20 mouse cellular contexts compared by ENCODE assay signal in genomic region chr1:191261861-191262260, GRCm38 (mm10). TPM values are rescaled to one million over a fixed set of nuclear protein-coding genes. Genes with fewer than 3 reads are reported as not detected.
A peak's percentile ranks its signal among the peaks of the same experiment; 100 is the strongest.
DNase-seq lines count a peak whose midpoint lies in the region; ATAC-seq lines count a peak whose summit lies in the region.
"Had no signal": no experiment of that assay in that cellular context is flagged by ENCODE, and none has a peak within 500 bp of the region (broad histone marks: within the 10 kb centered on the region; RNA-seq: fewer than 3 reads in every experiment).

No protein-coding gene starts in this region.

- H3K4me1 ChIP-seq in forebrain, embryonic 10.5 days: peaks cover 46% of the 10 kb centered on the region
- H3K4me1 ChIP-seq in forebrain, embryonic 15.5 days: no peaks in the 10 kb centered on the region
- peaks cover 29% of the 10 kb centered on the region for H3K4me1 ChIP-seq in midbrain, embryonic 10.5 days
- no peaks in the 10 kb centered on the region for H3K4me1 ChIP-seq in midbrain, embryonic 14.5 days (ENCODE audit: control insufficient read depth, insufficient read depth, low read length)

- no peak for ATAC-seq in forebrain, embryonic 15.5 days (replicated peaks)
- ATAC-seq in midbrain, embryonic 14.5 days (ENCODE audit: low FRiP score, low TSS enrichment): no peak
- no peak for ATAC-seq in monocyte, adult 5-6 weeks (replicated peaks; ENCODE audit: insufficient number of reproducible peaks, low FRiP score, low TSS enrichment, poor library complexity, severe bottlenecking)
- ATAC-seq: Patski had no signal

- H3K9me3 ChIP-seq in forebrain, embryonic 10.5 days: no peaks in the 10 kb centered on the region
- H3K9me3 ChIP-seq in forebrain, embryonic 15.5 days: no peaks in the 10 kb centered on the region
- H3K9me3 ChIP-seq in midbrain, embryonic 10.5 days (replicated peaks): no peaks in the 10 kb centered on the region
- no peaks in the 10 kb centered on the region for H3K9me3 ChIP-seq in midbrain, embryonic 14.5 days (ENCODE audit: control insufficient read depth, low read length)
- H3K9me3 ChIP-seq: embryonic facial prominence, embryonic 13.5 days; heart, embryonic 15.5 days had no signal

- H3K27me3 ChIP-seq in forebrain, embryonic 10.5 days (ENCODE audit: poor library complexity, severe bottlenecking): peaks cover 40% of the 10 kb centered on the region
- no peaks in the 10 kb centered on the region for H3K27me3 ChIP-seq in forebrain, embryonic 15.5 days
- H3K27me3 ChIP-seq in midbrain, embryonic 10.5 days (ENCODE audit: low read depth, poor library complexity, severe bottlenecking): peaks cover 85% of the 10 kb centered on the region
- H3K27me3 ChIP-seq in midbrain, embryonic 14.5 days (ENCODE audit: control insufficient read depth, insufficient read depth, low read length): no peaks in the 10 kb centered on the region
- H3K27me3 ChIP-seq: embryonic facial prominence, embryonic 13.5 days; heart, embryonic 15.5 days; Patski had no signal

- no peak overlapping the region for H3K4me2 ChIP-seq in forebrain, embryonic 15.5 days (replicated peaks)
- no peak overlapping the region for H3K4me2 ChIP-seq in midbrain, embryonic 14.5 days (ENCODE audit: low read length)
- H3K4me2 ChIP-seq: embryonic facial prominence, embryonic 13.5 days; heart, embryonic 15.5 days had no signal

- H3K27ac ChIP-seq in forebrain, embryonic 10.5 days: peak overlapping the region; percentile 56
- no peak overlapping the region for H3K27ac ChIP-seq in forebrain, embryonic 15.5 days (replicated peaks)
- 0 out of 2 replicates have a peak overlapping the region, but pooled peaks have one; percentile 4 for H3K27ac ChIP-seq in midbrain, embryonic 10.5 days (replicated peaks)
- H3K27ac ChIP-seq in midbrain, embryonic 14.5 days (replicated peaks; ENCODE audit: low read depth, low read length): no peak overlapping the region
- H3K27ac ChIP-seq: embryonic facial prominence, embryonic 13.5 days; heart, embryonic 15.5 days; left cerebral cortex, adult 2 months had no signal

- DNase-seq in forebrain, embryonic 10.5 days (ENCODE audit: extremely low spot score, low spot score): no peak
- peak; percentile 52 for DNase-seq in midbrain, embryonic 10.5 days (ENCODE audit: low spot score)
- no peak for DNase-seq in midbrain, embryonic 14.5 days
- DNase-seq in embryo, embryonic 9.5 days (ENCODE audit: extremely low spot score): peak; percentile 67
- DNase-seq in mesoderm, embryonic 11.5 days (ENCODE audit: low read depth, low spot score): peak; percentile 23
- DNase-seq in gastrocnemius, postnatal 4 days (ENCODE audit: low spot score in 2 of 2): no peak
- DNase-seq: adrenal gland, adult 8-10 months; cerebellum, adult 11 months; cerebellum, postnatal 36 days; gastrocnemius, postnatal 14 days; kidney, adult 18-20 months; kidney, postnatal 14 days; right cerebral cortex, postnatal 4 days; thymus, adult 2 months had no signal

- no peak overlapping the region for H3K4me3 ChIP-seq in forebrain, embryonic 10.5 days
- no peak overlapping the region for H3K4me3 ChIP-seq in forebrain, embryonic 15.5 days
- no peak overlapping the region for H3K4me3 ChIP-seq in midbrain, embryonic 10.5 days
- no peak overlapping the region for H3K4me3 ChIP-seq in midbrain, embryonic 14.5 days (replicated peaks; ENCODE audit: low read depth, low read length)
- H3K4me3 ChIP-seq: embryonic facial prominence, embryonic 13.5 days; heart, embryonic 15.5 days; left cerebral cortex, adult 2 months had no signal

- no peak overlapping the region for H3K9ac ChIP-seq in forebrain, embryonic 15.5 days (replicated peaks)
- no peak overlapping the region for H3K9ac ChIP-seq in midbrain, embryonic 14.5 days (replicated peaks; ENCODE audit: low read length)
- H3K9ac ChIP-seq: embryonic facial prominence, embryonic 13.5 days; heart, embryonic 15.5 days had no signal

- no peaks in the 10 kb centered on the region for H3K36me3 ChIP-seq in forebrain, embryonic 10.5 days (replicated peaks)
- H3K36me3 ChIP-seq in forebrain, embryonic 15.5 days: no peaks in the 10 kb centered on the region
- H3K36me3 ChIP-seq in midbrain, embryonic 10.5 days: no peaks in the 10 kb centered on the region
- no peaks in the 10 kb centered on the region for H3K36me3 ChIP-seq in midbrain, embryonic 14.5 days (ENCODE audit: control insufficient read depth, insufficient read depth, low read length)
- H3K36me3 ChIP-seq: embryonic facial prominence, embryonic 13.5 days; heart, embryonic 15.5 days had no signal

- WGBS in forebrain, embryonic 10.5 days: 19% methylated on average over 6 of the region's 6 CpGs
- WGBS in forebrain, embryonic 15.5 days: 19% methylated on average over 6 of the region's 6 CpGs
- WGBS in midbrain, embryonic 10.5 days: 13% methylated on average over 6 of the region's 6 CpGs
- WGBS in midbrain, embryonic 14.5 days: 18% methylated on average over 6 of the region's 6 CpGs

RNA-seq across cellular contexts. Expression of gene Atf3, which starts 44.0 kb away (rescaled TPM):
- 2.9 and 3.4 TPM in 2 replicates for polyA plus RNA-seq in forebrain, embryonic 10.5 days (2016; fragmentation: Nextera tagmentation; extraction: Ambion mirVana)
- polyA plus RNA-seq in forebrain, embryonic 15.5 days (2015; fragmentation: Nextera tagmentation; extraction: Ambion mirVana): 1.1 and 1.5 TPM in 2 replicates
- 5.3 and 5.5 TPM in 2 replicates for polyA plus RNA-seq in midbrain, embryonic 10.5 days (2016; fragmentation: Nextera tagmentation; extraction: Ambion mirVana)
- 0.70 and 1.8 TPM in 2 replicates for polyA plus RNA-seq in midbrain, embryonic 14.5 days (2014; fragmentation: Nextera tagmentation; extraction: Ambion mirVana)
- 10 to 100 TPM in 1 of 2 experiments, 1 to 10 TPM in 1; 9.7 to 13.9 TPM for total RNA-seq in gastrocnemius, postnatal 4 days (2021)
- 225 to 427 TPM (median 242 TPM) in 3 replicates for total RNA-seq in monocyte, adult 5-6 weeks (2017)

RNA-seq across cellular contexts. Expression of gene Nenf, which starts 56.1 kb away (rescaled TPM):
- 49.9 and 51.9 TPM in 2 replicates for polyA plus RNA-seq in forebrain, embryonic 10.5 days (2016; fragmentation: Nextera tagmentation; extraction: Ambion mirVana)
- polyA plus RNA-seq in forebrain, embryonic 15.5 days (2015; fragmentation: Nextera tagmentation; extraction: Ambion mirVana): 100 and 106 TPM in 2 replicates
- 49.4 and 63.5 TPM in 2 replicates for polyA plus RNA-seq in midbrain, embryonic 10.5 days (2016; fragmentation: Nextera tagmentation; extraction: Ambion mirVana)
- polyA plus RNA-seq in midbrain, embryonic 14.5 days (2014; fragmentation: Nextera tagmentation; extraction: Ambion mirVana): 125 and 160 TPM in 2 replicates
- total RNA-seq in gastrocnemius, postnatal 4 days (2021): 10 to 100 TPM; 94.5 to 94.7 TPM
- 1.9 to 4.4 TPM (median 2.5 TPM) in 3 replicates for total RNA-seq in monocyte, adult 5-6 weeks (2017)

Comparison
In these comparisons a context has a peak if more than half of its experiments do, and no peak if none do; other contexts are left out.
1. DNase-seq: peak in midbrain, embryonic 10.5 days (single experiment), embryo, embryonic 9.5 days (single experiment) and mesoderm, embryonic 11.5 days (single experiment); none in forebrain, embryonic 10.5 days (single experiment), midbrain, embryonic 14.5 days (single experiment) and gastrocnemius, postnatal 4 days (0 of 2).
2. H3K27ac ChIP-seq: peak in forebrain, embryonic 10.5 days (single experiment) and midbrain, embryonic 10.5 days (single experiment); none in forebrain, embryonic 15.5 days (single experiment) and midbrain, embryonic 14.5 days (single experiment).